Mouse (Mus musculus): ENCODE measurements around the gene Vpreb3. TPM values are rescaled to one million over a fixed set of nuclear protein-coding genes. Genes with fewer than 3 reads are reported as not detected.

Gene Vpreb3
- total RNA-seq, 4 experiments from 2014 or later: not detected

- DNase-seq (ENCODE audit: low spot score in 2 of 2): no peak
Measured at GRCm38 (mm10) chr10:75932081-75932678, 10.7 kb upstream of the Vpreb3 start.

GRCm38 (mm10) chr10:75932891-75933290 is 10.0 kb upstream of the Vpreb3 start, which contains the start of gene Chchd10:
Gene Chchd10 (plus strand): TSS chr10:75933130.
- DNase-seq (ENCODE audit: low spot score in 2 of 2): no peak

GRCm38 (mm10) chr10:75934991-75935390 is 7.9 kb upstream of the Vpreb3 start:
- no peak for DNase-seq (ENCODE audit: low spot score in 2 of 2)

- peak; percentile 57 to 69 for DNase-seq (ENCODE audit: low spot score in 2 of 2)
Measured at GRCm38 (mm10) chr10:75935680-75936541, 6.9 kb upstream of the Vpreb3 start, which contains the start of gene Mmp11. Gene Mmp11 (minus strand): TSS chr10:75936496.

- no peak for DNase-seq (ENCODE audit: low spot score in 2 of 2)
Measured at GRCm38 (mm10) chr10:75936909-75937667, 5.8 kb upstream of the Vpreb3 start.

- no peak for DNase-seq (ENCODE audit: low spot score in 2 of 2)
Measured at GRCm38 (mm10) chr10:75937851-75938643, 4.8 kb upstream of the Vpreb3 start.

GRCm38 (mm10) chr10:75939481-75940234 is 3.2 kb upstream of the Vpreb3 start:
- no peak for DNase-seq (ENCODE audit: low spot score in 2 of 2)

GRCm38 (mm10) chr10:75940520-75940919 is 2.3 kb upstream of the Vpreb3 start, which contains the start of gene Gm867:
Gene Gm867 (minus strand): TSS chr10:75940672.
- DNase-seq (ENCODE audit: low spot score in 2 of 2): no peak

GRCm38 (mm10) chr10:75941042-75941824 is 1.6 kb upstream of the Vpreb3 start:
- DNase-seq (ENCODE audit: low spot score in 2 of 2): no peak

GRCm38 (mm10) chr10:75944066-75944772 is 1.4 kb downstream of the Vpreb3 start:
- no peak for DNase-seq (ENCODE audit: low spot score in 2 of 2)

- DNase-seq (ENCODE audit: low spot score in 2 of 2): no peak
Measured at GRCm38 (mm10) chr10:75945213-75945612, 2.4 kb downstream of the Vpreb3 start.

- no peak for DNase-seq (ENCODE audit: low spot score in 2 of 2)
Measured at GRCm38 (mm10) chr10:75945896-75946295, 3.0 kb downstream of the Vpreb3 start.

- DNase-seq (ENCODE audit: low spot score in 2 of 2): no peak
Measured at GRCm38 (mm10) chr10:75948079-75948478, 5.2 kb downstream of the Vpreb3 start.

GRCm38 (mm10) chr10:75949053-75950045 is 6.5 kb downstream of the Vpreb3 start:
- DNase-seq (ENCODE audit: low spot score in 2 of 2): no peak

- DNase-seq (ENCODE audit: low spot score in 2 of 2): no peak
Measured at GRCm38 (mm10) chr10:75950791-75951210, 7.9 kb downstream of the Vpreb3 start.

GRCm38 (mm10) chr10:75951424-75952050 is 8.7 kb downstream of the Vpreb3 start:
- DNase-seq (ENCODE audit: low spot score in 2 of 2): no peak

GRCm38 (mm10) chr10:75954381-75954811 is 11.5 kb downstream of the Vpreb3 start, which contains the start of gene Gm5134:
Gene Gm5134 (plus strand): TSS chr10:75954514.
- no peak for DNase-seq (ENCODE audit: low spot score in 2 of 2)

All from gastrocnemius, adult 8-10 months (tissue).